Mouse (Mus musculus) thymus, adult 18-20 months (tissue): Measurements from ENCODE around the gene Itgb2.

Experiments used
- DNase-seq, 2 experiments: peaks; one replicate each; pipeline ENCODE4 v3.0.0; 2022; ENCODE audit warnings: mixed read lengths in 2 of 2

Gene Itgb2

GRCm38 (mm10) chr10:77553285-77553684 is 23.2 kb downstream of the Itgb2 start:
- DNase-seq: no peak

DNA sequence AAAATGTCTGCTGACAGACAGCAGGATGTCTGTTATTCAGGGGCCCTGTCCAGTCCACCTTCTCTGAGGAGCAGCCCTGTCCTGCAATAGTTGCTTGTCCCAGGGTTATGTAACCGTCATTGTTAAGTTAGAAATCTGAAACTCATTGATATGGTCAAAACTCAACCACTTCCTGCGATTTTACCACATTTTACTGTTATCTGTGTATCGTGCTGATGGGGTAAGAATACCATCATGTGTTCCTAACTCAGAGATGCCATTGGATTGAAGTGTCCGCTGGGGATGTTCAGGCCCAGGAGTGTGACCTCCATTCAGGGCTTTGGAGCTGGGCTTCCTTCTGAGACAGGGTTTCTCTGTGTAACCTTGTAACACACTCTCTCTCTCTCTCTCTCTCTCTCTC is 24.9 kb downstream of the Itgb2 start:
- no peak for DNase-seq

- DNase-seq: no peak
Measured at GRCm38 (mm10) chr10:77556631-77557030, 26.6 kb downstream of the Itgb2 start.

DNA sequence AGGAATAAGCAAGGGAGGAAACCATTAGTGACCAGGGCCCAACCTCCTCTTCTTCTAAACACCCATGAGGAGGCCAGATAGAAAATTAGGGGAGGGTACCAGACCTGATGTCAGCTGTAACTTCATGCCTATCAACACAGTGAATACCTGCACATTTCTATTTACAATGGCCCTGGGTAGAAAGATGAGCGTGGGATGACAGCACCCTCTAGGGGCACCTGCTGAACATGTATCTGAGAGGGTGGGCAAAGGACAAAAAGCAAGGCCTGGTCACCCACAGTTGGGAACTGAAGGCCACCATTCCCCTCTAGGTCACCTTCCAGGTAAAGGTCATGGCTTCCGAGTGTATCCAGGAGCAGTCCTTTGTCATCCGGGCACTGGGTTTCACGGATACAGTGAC is 27.6 kb downstream of the Itgb2 start:
- no peak for DNase-seq

- DNase-seq: no peak
Measured at GRCm38 (mm10) chr10:77560090-77560489, 30.0 kb downstream of the Itgb2 start.

- no peak for DNase-seq
Measured at GRCm38 (mm10) chr10:77560830-77561229, 30.8 kb downstream of the Itgb2 start.

DNA sequence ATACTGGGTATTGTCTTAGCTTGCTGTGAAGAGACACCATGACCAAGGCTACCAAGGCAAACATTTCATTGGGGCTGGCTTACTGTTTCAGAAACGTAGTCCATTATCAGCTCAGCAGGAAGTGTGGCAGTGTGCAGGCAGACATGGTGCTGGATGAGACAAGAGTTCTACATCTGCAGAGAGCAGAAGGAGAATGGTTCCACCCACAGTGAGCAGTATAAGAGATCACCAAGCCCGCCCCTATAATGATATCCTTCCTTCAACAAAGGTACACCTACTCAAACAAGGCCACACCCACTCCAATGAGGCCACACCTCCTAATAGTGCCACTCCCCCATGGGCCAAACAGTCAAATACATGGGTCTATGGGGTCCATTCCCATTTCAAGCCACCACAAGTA is 31.5 kb downstream of the Itgb2 start:
- DNase-seq: no peak

DNA sequence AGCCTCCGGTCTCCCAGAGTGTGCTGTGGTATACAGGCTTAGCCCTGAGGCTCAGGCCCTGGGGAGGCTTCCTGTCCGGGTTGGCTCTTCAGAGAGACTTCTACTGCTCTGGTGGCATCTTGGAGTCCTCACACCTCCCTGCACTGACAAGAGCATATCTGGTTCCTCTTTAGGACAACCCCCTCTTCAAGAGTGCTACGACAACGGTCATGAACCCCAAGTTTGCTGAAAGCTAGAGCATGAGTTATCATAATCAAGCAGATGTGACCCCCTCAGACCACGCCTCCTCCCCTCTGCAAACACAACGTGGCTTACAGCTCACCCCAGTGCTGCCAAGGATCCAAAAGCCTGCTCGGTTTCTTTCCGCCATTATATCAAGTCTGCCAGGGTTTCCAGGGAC is 35.0 kb downstream of the Itgb2 start:
- DNase-seq: no peak

GRCm38 (mm10) chr10:77566651-77567050 is 36.6 kb downstream of the Itgb2 start:
- DNase-seq: peak; percentile 56 to 66

DNA sequence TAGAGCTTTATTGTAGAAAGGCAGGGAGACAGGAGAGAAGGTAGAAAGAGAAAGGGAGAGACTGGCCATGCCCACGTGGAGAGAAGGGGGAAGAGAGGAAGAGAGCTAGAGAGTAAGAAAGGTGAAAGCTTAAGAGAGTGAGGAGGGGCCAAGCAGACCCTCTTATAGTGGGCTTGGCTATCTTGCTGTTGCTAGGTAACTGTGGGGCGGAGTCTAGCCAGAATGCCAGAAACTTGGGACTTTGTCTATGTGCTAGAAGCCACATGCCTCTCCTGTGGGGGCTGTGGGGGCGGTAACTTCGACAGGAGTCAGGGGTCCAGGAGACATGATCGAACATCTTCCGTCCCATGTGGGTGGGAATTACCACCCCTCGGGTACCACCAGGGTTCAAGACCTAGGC is 39.4 kb downstream of the Itgb2 start:
- DNase-seq: no peak

- no peak for DNase-seq
Measured at GRCm38 (mm10) chr10:77569973-77570658, 40.1 kb downstream of the Itgb2 start.

- DNase-seq: no peak
Measured at GRCm38 (mm10) chr10:77572225-77572624, 42.2 kb downstream of the Itgb2 start.

DNA sequence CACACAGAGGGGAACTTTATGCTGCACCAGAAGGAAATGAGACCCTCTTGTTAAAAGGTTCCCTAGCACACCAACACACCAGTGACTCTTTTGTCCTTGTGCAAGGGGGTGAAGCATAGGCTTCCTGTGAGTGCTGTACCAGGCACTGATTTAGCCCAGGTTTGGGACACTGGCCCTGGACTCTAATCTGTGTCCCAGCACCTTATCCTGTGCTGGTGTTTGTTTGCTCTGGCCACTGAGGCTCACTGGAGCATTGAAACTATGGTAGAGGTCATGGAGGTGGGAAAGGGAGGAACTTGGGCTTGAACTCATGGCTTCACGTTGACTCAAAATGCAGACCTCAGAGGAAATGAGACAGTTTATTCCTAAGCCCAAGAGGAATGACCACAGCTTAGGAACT is 43.1 kb downstream of the Itgb2 start:
- no peak for DNase-seq

GRCm38 (mm10) chr10:77580027-77580920 is 50.2 kb downstream of the Itgb2 start:
- DNase-seq: no peak

DNA sequence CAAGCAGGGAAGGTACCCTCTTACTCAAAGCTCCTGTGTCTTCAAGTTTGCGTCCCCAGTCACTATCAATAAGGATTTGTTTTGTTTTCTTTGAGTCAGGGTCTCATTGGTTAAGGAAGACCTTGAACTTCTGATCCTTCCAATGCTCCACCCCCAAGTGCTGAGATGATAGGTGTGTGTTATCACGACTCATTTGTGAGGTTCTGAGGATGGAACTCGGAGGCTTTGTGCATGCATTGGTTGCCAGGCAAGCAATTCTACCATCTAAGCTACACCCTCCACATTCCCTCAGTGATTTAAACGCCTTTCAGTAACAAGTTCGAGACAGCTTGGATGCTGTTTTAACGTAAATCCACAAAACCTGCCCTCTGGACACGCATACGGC is 51.0 kb downstream of the Itgb2 start:
- no peak for DNase-seq

- peak; percentile 92 to 94 for DNase-seq
Measured at GRCm38 (mm10) chr10:77581408-77582284, 51.6 kb downstream of the Itgb2 start, which contains the start of gene Pttg1ip. Pttg1ip (plus strand) TSS chr10:77581720.

DNA sequence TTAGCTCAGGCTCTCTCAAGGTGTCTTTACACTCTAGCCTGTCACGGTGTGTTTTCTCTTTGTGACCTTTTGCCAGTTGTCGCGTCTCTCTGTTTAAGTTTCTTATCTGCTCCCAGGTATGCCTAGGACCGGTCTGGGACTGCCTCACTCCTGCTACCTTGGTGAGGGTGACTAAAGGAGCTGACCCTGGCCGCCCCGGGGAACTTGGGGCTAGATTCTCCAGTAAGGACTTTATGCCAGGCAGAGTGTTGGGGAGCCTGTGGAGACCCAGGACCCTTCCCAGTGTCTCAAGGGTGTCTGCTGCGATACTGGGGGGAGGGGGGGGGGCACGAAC is 52.2 kb downstream of the Itgb2 start:
- no peak for DNase-seq

DNA sequence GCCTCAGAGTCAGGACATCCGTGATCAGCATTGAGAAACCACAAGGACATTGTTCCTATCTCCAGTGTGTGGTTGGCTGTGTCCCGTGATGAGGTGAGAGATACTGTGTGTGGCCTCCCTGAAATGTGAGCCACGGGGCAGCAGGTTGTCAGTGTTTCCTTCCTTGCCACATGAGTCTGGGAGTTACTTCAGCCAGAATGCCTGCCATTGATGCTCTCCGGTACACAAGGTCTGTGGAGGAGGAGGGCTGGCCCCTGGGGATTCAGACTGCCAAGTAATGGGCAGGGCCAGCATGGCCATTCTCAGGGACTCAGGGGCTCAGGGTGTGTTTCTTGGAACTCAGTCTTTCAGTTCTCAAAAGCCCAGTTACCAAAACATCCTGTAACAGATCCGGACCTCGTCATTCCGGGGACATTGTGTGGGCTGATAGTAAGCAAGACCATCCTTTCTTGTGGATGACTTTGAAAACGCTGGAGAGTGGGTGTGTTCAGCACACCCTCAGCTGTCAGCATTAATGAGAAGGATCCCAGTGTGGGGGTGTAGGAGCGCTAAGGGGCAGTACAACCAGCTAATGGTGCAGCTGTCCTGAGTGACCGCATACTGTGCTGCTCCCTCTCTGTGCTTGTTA is 53.9 kb downstream of the Itgb2 start:
- no peak for DNase-seq

GRCm38 (mm10) chr10:77586637-77587036 is 56.6 kb downstream of the Itgb2 start:
- no peak for DNase-seq

DNA sequence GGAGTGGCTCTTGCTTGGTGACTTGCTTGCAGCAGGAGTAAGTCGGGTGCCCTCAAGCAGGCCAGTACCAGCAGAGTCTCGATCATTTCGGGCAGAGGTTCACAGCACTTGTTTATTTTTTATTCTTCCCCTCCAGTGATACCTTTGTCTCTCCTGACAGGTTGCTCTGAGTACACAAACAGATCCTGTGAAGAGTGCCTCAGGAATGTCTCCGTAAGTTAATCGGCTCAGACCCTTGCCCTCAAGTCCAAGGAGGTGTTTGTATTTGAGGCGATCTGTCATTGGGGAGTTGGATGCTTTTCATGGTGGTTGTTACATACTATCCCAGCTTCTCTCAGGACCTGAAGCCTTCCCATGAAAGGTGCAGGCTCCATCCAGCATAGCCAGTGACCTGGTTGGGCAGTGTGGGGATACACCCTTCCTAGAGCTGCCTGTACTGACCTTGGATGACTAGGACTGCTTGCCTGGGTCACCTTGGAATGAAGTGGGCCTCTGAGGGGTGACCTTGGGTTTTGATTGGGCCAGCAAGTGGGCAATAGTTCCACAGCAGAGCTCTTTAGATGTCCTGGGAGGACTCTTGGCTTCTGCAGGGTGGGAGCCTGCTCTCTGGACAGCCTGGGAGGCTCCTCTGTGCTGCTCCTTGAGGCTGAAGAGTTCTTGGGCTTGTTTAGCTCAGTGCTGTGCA is 57.2 kb downstream of the Itgb2 start:
- no peak for DNase-seq

GRCm38 (mm10) chr10:77588036-77588435 is 58.0 kb downstream of the Itgb2 start:
- no peak for DNase-seq

DNA sequence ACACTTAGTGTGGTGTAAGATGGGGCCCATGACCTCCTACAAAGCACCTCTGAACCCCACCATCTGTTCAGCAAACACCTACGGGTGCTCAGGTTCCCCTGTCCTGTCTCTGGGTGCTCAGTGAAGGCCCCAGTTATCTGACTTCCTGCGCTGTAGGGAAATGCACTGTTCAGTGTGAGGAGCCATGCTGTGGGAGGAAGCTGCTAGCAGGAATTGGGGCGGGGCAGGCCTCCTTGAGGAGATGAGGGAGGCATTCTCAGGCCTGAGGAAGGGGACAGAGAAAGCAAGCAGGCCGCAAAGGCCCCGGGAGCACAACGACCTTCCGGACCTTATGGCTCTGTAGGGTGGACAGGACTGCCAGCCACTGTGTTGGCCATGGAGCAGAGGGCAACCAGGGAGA is 59.1 kb downstream of the Itgb2 start:
- DNase-seq: no peak
